Mouse (Mus musculus): ENCODE results near the gene Rnf141.

GRCm38 (mm10) chr7:110881746-110882333, 37.6 kb upstream of the Rnf141 start:
- TF ChIP-seq GATA1 (IDR thresholded peaks at IDR 0.05; ENCODE audit: low read length) (no peak), TAL1 (IDR thresholded peaks at IDR 0.05; ENCODE audit: low read length) (no peak)

Measured in erythroblast, embryonic 14.5 days (primary cell).